Mouse (Mus musculus) heart, postnatal 4 days (tissue): ENCODE results near the gene Nlrp6. TPM values are rescaled to one million over a fixed set of nuclear protein-coding genes. Genes with fewer than 3 reads are reported as not detected.

Experiments
- DNase-seq: peaks from one replicate; pipeline ENCODE4 v3.0.0; 2021
- total RNA-seq, 2 experiments: library from RNA; stranded (reverse); gene quantifications; 2 replicates each; pipeline ENCODE4 v1.2.3; 2021

Nlrp6 gene
- total RNA-seq, 2 experiments from 2014 or later, result not detected

DNA sequence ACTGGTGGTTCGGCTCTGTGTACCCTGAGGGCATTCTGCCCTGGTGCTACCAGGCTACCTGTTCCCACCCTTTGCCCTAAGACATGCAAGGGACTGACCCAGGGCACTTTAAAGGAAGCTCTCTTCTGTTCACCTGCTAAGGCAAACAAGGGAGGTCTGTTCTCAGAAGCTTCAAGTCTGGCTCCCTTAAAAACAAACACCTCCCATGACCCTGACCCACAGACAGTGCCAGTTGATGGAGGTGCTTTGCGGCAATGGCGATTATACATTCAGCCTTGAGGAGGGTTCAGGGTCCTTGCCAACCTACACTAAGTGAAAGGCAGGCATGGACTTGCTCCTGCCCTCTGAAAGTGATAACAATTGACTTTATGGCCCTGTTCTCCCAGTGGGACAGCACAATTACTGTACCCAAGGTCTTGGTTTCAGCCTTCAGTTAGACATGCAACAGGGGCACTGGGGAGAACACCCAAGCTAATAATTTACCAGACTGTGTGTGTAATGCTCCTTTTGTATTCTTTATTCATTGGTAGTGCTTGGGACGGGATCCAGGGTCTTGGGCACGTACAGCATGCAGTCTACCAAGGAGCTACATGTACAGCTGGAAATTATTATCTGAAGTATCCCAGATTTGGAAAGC, 7.7 kb upstream of the Nlrp6 start:
- no peak for DNase-seq

DNA sequence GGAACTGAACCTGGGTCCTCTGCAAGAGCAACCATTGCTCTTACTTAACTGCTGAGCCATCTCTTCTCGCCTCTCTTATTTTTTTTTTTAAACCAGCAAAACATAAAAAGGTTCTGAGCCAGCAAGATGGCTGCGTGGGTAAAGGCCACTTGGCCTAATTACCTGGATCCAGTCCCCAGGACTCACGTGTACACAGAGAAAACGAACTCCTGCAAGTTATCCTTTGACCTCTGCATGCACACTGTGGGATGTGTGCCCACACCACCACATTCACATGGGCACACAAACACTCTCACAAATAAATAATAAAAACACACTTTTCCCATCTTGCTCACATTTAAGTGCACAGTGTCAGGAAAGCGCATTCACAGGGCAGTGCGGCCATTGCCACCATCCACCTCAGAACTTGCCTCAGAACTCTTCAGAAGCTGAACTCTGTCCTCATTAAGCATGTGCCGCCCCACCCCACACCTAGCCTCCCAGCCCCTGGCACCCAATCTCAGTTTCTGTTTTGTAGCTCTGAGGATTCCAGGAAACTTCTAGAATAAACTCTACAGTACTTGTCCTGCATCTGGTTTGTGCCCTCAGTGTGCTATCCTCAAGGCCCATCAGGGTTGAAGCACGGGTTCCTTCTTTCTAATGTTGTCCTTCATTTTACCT, 6.5 kb upstream of the Nlrp6 start:
- DNase-seq, result no peak

DNA sequence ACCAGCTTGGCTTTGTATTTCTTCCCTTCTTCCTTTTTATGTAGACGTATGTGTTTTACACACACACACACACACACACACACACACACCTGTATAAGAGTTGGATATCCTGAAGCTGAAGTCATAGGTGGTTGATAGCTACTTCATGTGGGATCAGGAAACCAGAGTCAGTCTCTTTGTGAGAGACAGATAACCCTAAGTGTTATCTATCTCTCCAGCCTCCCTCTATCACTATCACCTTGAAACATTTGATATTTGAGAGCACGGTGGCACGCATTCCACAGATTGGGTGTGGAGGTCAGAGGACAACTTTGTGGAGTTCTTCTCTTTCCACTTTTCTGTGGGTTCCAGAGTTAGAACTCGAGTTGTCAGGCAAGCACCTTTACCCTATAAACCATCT, 791 bp upstream of the Nlrp6 start:
- DNase-seq, result no peak

DNA sequence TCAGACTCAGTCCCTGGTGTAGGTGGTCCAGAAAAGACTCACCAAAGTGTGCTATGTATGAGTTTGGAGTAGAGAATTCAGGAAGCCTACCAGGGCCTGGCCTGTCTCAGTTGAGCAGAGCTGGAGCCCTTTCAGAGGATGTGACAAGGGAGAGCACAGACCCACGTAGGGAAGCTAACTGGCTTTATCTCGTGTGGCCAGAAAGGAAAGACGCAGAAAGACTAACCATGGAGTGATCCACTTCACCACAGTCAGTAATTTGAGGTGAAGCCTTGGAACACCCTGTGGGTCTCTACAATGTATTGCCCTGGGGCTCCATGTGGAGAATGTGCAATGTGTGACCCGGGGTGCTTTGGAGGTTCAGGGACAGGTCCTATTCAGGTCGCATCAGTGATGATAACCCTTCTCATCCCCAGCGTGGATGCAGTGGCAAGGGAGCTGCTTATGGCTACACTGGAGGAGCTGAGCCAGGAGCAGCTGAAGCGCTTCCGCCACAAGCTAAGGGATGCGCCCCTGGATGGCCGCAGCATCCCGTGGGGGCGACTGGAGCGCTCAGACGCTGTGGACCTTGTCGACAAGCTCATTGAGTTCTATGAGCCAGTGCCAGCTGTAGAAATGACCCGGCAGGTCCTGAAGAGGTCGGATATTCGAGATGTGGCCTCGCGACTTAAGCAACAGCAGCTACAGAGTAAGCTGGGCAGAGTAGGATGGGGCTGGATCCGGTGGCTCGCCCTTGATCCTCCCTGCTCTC, 698 bp downstream of the Nlrp6 start:
- DNase-seq, result no peak

DNA sequence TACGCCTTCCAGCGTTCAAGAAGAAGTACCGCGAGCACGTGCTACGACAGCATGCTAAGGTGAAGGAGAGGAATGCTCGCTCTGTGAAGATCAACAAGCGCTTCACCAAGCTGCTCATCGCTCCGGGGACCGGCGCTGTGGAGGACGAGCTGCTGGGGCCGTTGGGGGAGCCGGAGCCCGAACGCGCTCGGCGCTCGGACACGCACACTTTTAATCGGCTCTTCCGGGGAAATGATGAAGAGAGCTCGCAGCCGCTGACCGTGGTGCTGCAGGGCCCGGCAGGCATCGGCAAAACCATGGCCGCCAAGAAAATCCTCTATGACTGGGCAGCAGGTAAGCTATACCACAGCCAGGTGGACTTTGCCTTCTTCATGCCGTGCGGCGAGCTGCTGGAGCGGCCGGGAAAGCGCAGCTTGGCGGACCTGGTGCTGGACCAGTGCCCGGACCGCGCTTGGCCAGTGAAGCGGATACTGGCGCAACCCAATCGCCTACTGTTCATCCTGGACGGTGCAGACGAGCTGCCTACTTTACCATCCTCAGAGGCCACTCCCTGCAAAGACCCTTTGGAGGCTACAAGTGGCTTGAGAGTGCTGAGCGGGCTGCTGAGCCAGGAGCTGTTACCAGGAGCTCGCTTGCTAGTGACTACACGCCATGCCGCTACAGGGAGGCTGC, 1.8 kb downstream of the Nlrp6 start:
- peak; percentile 45 for DNase-seq

DNA sequence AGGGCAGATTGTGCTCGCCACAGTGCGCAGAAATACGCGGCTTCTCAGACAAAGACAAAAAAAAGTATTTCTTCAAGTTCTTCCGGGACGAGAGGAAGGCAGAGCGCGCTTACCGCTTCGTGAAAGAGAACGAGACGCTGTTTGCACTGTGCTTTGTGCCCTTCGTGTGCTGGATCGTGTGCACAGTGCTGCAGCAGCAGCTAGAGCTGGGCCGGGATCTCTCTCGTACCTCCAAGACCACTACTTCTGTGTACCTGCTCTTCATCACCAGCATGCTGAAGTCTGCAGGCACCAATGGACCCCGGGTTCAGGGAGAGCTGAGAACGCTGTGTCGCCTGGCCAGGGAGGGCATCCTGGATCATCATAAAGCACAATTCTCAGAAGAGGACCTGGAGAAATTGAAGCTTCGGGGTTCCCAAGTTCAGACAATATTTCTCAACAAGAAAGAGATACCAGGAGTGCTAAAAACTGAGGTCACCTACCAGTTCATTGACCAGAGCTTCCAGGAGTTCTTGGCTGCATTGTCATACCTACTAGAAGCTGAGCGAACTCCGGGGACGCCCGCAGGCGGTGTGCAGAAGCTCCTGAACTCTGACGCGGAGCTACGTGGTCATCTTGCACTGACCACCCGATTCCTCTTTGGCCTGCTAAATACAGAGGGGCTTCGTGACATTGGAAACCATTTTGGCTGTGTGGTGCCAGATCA, 2.5 kb downstream of the Nlrp6 start:
- DNase-seq, result no peak

DNA sequence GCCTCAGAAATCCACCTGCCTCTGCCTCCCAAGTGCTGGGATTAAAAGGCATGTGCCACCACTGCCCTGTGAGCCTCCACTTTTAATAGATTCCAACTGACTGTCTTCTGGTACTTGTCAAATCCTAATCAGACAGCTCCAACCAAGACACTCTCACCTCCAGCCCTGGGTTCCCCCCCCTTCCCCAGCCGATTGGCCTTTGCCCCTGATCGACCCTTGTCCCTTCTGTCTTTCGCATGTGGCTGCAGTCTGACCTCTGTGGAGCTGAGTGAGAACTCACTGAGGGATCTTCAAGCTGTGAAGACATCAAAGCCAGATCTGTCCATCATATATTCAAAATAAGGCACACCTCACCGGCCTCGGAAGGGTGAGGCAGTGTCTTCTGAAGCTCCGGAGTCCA, 6.5 kb downstream of the Nlrp6 start:
- no peak for DNase-seq

DNA sequence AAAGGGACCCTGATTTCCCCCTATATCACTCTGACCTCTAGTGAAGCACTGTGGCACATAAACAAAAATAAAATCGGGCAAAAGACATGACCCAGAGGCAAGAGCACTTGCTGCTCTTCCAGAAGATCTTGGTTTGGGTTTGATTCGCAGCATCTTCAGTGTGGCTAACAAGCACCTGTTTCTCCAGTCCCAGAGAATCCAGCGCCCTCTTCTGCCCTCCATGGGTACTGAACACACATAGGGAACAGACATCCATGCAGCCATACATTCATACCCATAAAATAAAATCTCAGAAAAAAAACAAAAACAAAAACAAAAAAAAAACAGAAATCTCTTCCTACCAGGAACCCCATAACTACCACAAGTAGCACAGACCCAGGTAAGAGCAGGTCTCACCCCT, 17.7 kb downstream of the Nlrp6 start:
- no peak for DNase-seq

DNA sequence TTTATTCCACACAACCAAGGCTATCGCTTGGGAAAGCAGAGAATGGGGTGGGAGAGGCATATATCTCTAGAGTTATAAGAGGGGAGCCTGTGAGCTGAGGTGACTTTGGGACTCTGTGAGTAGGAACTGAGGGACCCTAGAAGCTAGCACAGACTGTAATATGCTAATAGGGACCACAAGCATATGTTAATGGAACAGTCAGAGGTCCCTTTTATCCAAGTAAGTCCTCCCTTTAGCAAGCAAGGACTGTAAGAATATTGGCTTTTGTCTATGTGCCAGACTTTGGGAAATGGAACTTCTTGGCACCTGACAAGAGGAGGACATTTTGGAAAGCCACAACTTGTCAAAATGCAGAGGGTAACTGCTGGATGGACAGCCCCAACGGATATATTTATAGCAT, 18.2 kb downstream of the Nlrp6 start:
- no peak for DNase-seq

DNA sequence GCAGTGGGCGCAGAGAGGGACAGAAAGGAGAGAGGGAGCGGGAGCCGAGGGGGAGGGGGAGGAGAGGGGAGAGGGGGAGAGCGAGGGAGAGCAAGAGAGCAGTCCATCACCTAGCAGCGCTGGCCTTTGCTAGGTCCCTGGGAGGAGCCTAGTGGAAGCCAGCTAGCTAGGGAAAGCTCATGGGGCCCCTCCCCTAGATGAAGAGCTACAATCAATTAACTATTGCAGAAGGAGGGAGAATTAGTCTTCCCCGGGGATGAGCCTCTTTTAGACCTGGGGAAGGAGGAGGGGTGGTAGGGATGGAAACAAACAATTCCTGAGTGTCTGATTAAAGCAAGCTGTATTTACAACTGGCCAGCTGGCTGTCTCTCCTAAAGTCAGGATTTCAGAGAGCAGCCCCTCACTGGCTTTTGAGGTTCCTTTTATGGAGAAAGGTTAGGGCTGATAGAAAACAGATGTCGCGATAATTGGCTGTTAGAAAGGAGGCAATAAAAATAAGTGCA, 19.0 kb downstream of the Nlrp6 start:
- no peak for DNase-seq

DNA sequence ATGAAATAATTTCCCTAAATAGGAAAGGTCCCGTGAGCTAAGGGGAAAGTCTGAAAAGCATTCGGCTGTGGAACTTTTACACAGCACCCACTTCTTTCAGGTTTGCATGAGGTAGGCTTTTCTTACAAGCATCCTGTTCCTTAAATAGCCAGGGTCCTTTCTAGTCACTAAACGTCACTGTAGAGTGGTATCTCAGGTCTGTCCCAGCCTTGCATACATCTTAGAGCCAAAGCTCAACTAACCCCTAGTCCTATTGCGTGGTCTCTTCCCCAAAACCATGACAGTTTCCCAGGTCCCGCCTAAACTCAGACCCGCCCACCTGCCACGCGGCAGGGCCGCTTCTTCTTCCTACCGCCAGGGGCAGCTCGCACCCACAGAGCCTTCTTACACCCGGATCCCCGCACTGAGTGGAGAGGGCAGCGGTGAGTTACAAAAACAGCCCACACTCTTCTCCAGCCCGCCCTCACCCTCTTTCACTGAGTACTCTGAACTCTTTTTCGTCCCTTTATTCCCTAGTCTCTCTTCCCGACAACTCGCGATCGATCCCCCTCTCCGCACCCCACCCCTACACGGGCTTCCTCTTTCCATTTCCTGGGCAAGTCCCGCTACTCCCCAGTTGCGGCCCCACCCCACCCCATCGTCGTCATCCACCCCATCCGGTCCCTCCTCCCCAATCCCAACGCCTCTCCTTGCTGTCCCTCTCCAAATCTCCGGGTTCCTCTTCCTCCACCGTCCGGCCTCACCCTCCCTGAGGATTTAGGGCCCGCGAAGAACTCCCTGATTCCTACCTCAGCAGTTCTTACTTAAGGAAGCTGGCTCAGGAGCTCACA, 20.7 kb downstream of the Nlrp6 start, which contains the start of gene Pgghg:
Gene Pgghg, plus strand, starts transcription at position 170 of the 830 bp plus-strand sequence.
- DNase-seq, result peak; percentile 90

DNA sequence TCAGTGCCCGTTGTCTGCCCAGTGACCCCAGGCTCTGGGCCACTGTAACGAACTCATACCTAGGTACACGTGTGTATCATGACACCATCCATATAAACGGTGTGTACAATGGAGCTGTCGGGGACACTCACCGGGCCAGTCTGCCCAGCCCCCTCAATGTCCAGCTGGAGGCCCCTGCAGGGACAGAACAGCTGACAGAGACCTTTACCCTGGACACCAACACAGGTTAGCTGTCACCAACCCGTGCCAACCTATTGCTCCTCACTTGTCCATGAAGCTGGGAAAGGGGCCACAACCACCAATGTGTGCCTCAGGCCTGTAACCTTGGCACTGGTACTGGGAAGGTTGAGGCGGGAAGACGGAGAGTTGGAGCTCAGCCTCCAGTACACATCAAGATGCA, 21.6 kb downstream of the Nlrp6 start:
- no peak for DNase-seq

DNA sequence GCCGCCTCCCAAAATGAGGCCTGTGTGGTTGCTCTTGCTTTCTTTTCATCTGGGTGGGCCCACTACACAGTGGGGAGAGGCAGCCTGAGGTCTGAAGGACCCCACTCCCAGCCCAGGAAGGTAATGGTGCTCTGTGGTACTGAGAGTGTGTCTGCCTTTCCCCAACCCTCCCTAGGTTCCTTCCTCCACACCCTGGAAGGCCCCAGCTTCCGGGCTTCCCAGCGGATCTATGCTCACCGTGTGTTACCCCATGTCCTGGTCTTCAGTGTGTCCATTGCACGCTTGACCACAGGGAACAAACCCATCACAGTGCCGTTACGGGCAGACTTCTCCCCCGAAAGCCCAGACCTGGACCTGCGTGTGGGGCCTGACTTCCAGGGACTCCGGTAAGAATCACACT, 22.1 kb downstream of the Nlrp6 start:
- no peak for DNase-seq

DNA sequence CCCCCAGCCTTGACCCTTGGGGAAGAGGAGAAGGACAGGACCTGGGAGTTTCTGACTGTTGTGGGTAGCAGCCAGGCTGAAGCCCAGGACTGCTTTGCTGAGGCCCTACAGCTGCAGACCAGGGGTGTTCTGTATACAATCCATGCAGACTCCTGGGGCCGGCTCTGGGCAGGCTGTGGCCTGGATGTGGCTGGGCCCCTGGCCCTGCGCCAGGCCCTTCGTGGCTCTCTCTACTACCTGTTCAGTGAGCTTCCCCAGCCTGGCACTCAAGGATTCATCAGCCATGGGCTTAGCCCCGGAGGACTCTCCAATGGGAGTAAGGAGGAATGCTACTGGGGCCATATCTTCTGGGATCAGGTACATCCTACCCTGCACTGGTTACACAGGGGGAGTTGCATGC, 22.7 kb downstream of the Nlrp6 start:
- DNase-seq, result no peak

DNA sequence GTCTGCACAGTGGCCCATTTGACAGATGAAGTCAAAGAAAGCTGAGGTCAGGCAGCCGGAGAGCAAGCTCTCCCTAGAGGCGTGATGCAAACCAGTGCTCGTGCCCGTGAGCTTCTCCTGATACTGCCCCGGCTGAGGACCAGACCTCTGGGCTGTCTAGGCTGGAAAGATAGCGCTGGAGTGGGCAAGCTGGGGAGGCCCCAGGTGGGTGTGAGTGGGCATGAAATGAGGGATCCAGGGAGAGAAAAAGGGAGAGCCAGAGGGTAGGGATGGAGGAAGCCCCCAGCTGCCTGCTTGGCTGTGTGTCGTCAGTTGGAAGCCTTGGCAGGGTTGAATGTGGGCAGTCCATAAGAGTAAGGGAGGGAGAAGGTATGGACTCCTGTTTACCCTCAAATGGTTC, 23.5 kb downstream of the Nlrp6 start:
- DNase-seq, result no peak

DNA sequence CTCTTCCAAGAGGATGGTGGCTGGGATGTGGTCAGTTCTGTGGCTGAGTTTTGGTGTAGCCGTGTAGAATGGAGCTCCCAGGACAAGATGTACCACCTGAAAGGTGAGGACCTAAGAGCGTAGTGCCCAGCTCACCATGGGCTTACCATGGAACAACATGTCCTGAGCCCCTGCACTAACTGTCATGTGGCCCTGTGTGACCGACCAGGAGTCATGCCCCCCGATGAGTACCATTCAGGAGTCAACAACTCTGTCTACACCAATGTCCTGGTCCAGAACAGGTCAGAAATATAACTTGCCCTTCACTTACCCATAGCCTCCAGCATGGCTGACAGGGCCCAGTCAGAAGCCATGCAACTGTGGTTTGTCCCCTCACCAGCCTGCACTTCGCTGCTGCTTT, 24.5 kb downstream of the Nlrp6 start:
- DNase-seq, result no peak

DNA sequence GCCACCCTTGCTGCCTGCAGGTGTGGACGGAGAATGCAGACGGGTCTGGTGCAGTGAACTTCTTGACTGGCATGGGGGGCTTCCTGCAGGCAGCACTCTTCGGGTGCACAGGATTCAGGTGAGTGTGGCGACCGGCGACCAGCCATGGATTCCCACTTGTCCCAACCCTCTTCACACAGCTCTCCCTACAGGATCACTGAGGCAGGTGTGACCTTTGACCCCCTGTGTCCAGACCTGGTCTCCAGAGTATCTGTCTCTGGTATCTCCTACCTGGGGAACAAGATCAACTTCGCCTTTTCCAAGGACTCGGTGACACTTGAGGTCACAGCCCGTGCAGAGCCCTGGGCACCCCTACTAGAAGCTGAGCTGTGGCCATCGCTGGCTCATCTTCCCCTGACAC, 25.6 kb downstream of the Nlrp6 start:
- no peak for DNase-seq

DNA sequence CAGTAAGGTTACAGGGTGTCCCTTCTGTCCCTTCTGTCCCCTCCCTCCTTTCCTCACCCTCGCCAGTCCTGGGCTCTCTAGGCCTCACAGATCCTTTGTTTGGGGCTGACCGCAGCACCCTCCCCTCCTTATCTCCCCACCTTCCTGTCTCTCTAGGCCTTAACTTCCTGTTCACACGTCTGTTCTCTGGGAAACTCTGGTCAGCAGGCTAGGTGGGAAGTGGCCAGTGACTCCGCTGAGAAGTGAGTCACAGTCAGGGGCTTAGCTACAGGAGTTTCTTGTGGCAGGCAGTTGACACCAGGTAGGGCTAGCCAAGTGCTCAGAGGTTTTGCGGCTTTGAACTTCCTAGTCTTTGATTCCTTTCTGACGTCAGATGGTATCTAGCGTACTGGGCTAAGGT, 26.3 kb downstream of the Nlrp6 start:
- DNase-seq, result peak; percentile 55

DNA sequence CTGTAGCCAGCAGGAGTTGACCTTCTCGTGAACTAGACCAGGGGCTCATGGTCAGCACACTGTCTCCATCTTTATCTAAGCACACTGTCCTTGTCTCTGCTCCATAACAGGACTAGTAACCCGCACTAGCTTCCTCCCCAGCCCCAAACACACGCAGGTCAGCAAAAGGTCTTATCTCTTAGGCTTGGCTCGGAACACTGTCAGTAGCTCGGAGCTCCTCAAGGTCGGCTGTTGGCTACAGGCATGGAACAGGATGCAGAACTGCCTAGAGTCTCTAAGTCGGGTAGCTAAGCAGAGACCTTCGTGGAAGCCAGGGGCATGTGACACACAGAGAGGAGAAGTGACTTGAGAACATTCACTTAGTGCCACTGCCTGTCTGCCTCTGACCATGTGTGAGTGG, 27.5 kb downstream of the Nlrp6 start:
- DNase-seq, result no peak

DNA sequence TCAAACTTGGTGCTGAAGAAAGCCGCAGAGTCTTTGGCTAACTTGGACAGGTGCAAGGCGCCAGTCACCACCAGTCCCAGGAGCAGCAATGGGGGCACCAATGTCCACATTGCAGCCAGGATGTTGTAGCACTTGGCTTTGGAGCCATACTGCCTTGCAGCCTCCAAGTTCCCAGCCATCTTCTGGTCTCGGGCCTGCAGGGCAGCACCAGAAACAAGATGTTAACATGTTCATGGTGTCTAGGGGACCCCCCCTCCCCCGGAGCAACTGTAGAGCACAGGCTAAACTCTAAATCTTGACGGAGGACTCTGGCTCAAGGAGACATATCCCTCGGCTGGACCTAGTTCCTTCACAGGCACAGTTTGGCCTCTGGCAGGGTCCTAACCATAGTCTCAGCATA, 28.6 kb downstream of the Nlrp6 start:
- no peak for DNase-seq

DNA sequence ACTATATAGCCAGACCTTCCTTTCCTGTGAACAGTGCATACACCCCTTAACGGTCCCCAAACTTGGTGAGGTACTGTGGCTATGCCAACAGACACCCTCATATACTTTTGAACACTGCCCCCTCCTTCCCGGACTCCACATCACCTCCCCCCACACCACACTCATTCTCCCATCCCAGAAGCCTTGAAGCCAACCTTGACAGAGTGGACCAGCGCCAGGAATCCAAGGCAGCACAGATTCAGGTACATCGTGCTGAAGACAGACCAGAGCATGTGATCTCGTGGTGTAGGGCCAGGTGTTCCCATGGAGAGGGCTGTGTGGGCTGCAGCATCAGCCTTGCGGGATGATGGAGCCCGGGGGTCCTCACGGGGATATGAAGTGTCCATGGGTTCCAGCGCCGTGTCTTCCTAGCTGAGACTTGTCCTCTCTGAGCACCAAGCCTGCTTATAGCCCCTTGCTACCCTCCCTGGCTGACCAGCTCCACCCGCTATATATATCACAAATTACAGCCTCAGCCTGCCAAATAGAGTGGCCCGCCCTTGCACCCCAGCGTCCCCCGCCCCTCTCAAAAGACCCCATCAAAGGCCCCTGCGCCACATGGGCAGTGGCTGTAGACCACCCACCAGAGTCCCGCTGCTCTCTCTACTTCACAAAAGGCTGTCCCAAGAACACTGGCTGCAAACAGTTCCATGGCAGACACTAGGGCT, 29.3 kb downstream of the Nlrp6 start, which contains the start of gene Ifitm5:
Gene Ifitm5, minus strand, starts transcription at position 468 of the 707 bp plus-strand sequence.
- DNase-seq, result no peak
